Mouse (Mus musculus): ENCODE measurements at regions not wholly inside any gene's neighbourhood (a gene's known extent, or its start where the extent isn't known, plus 50 kb on each side); places are given as distances from the start of the nearest gene placed in this dataset.

DNA sequence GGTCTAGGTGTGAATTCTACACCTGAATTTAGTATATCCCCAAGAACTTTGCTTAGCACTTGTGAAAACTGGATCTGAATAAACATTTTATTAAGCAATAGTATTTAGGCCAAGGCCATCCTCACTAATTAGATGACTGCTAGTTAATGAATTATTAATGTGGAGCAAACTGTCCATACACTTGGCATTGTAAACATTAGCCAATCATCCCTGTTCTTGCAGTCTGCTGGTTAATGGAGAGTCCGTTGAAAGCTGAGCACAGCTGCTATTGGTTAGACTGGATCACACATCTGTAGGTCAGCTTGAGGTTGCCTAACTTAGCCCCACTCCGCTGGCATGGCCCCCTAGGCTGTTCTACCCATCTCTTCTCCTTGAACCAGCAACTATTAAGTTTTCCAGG is 826.2 kb upstream of the 4930452B06Rik start:
- TF ChIP-seq CTCF (IDR thresholded peaks at IDR 0.05; ENCODE audit: extremely low read depth, insufficient read depth, low read length) (no peak), POLR2A (IDR thresholded peaks at IDR 0.05; ENCODE audit: extremely low read depth, insufficient read depth, low read length) (no peak)

Measured in cortical plate, adult 2 months (tissue).